Mouse (Mus musculus) MEL (cell line): Measurements from ENCODE around the gene Pigf.

Source experiments
- CTCF ChIP-seq, 3 experiments: IDR thresholded peaks in 2 of 3; conservative IDR thresholded peaks in 1 of 3; 2 replicates each; pipeline ENCODE4 v1.5.1; 2011 to 2012; ENCODE audit warnings: low read length in 3 of 3, low read depth in 2 of 3, mild to moderate bottlenecking in 2 of 3, improper control_type of control experiment in 1 of 3, inconsistent platforms in 1 of 3, mixed read lengths in 1 of 3, moderate library complexity in 1 of 3; ENCODE audit not compliant: control insufficient read depth in 1 of 3, insufficient read depth in 1 of 3, poor library complexity in 1 of 3, severe bottlenecking in 1 of 3
- MAFK ChIP-seq: IDR thresholded peaks from 2 replicates; pipeline ENCODE4 v1.6.1; 2011; ENCODE audit warnings: low read depth, mild to moderate bottlenecking, low read length, improper control_type of control experiment, borderline replicate concordance
- MAX ChIP-seq: IDR thresholded peaks from 2 replicates; pipeline ENCODE4 v1.6.1; 2011; ENCODE audit warnings: low read length, improper control_type of control experiment
- POLR2A ChIP-seq, 2 experiments: IDR thresholded peaks; 2 replicates each; pipeline ENCODE4 v1.6.1; 2011 to 2012; ENCODE audit warnings: low read length in 2 of 2, mild to moderate bottlenecking in 2 of 2, control low read depth in 1 of 2, improper control_type of control experiment in 1 of 2, low read depth in 1 of 2, moderate library complexity in 1 of 2; ENCODE audit not compliant: control insufficient read depth in 1 of 2, insufficient read depth in 1 of 2, poor library complexity in 1 of 2
- RCOR1 ChIP-seq: IDR thresholded peaks from 2 replicates; pipeline ENCODE4 v1.6.1; 2012; ENCODE audit warnings: low read depth, mild to moderate bottlenecking, inconsistent platforms, low read length, improper control_type of control experiment
- USF2 ChIP-seq, 2 experiments: IDR thresholded peaks; 2 replicates each; pipeline ENCODE4 v1.6.1; 2011 to 2012; ENCODE audit warnings: improper control_type of control experiment in 2 of 2, low read length in 2 of 2, borderline replicate concordance in 1 of 2, inconsistent platforms in 1 of 2, low read depth in 1 of 2, mild to moderate bottlenecking in 1 of 2; ENCODE audit not compliant: insufficient read depth in 1 of 2

- TF ChIP-seq USF2 (IDR thresholded peaks at IDR 0.05; ENCODE audit: borderline replicate concordance in 1 of 2, insufficient read depth in 1 of 2, low read depth in 1 of 2, low read length in 2 of 2) = no peak
- no peak for TF ChIP-seq CTCF (IDR thresholded peaks at IDR 0.05 in 2 of 3, conservative IDR thresholded peaks at IDR 0.05 in 1 of 3; ENCODE audit: control insufficient read depth in 1 of 3, insufficient read depth in 1 of 3, low read depth in 2 of 3, low read length in 3 of 3, poor library complexity in 1 of 3, severe bottlenecking in 1 of 3)
- TF ChIP-seq MAFK = no peak
- TF ChIP-seq POLR2A (IDR thresholded peaks at IDR 0.05; ENCODE audit: control insufficient read depth in 1 of 2, insufficient read depth in 1 of 2, low read depth in 1 of 2, low read length in 2 of 2, poor library complexity in 1 of 2) = no peak; a peak in 1 of 4 replicates
- no peak for TF ChIP-seq RCOR1
- no peak for TF ChIP-seq MAX
Observed at GRCm38 (mm10) chr17:87024491-87025242, 539 bp downstream of the Pigf start.
